Mouse (Mus musculus): ENCODE results near the gene 9330161L09Rik. TPM values are rescaled to one million over a fixed set of nuclear protein-coding genes. Genes with fewer than 3 reads are reported as not detected.

The 9330161L09Rik gene
- total and polyA plus RNA-seq, 3 experiments: 0.05 to 8.1 (median 2.1) TPM

DNA sequence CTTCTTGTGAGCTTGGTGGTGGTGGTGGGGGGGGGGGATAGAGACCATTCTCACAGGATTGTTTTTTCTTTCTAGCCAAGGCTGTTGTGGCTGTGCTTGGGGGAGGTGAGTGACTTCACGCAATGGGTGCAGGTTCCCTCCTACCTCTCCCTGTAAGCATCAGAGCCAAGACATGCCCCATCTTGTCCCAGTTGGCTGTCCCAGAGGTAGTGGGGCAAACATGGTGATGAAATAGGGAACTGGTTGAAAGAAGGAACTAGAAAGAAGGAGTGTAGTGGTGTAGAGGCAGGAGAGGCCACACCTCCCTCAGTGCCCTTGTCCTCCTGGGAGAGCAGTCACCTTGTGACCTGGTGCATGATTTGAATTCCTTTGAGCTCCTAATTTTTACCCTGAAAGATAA lies 30.0 kb upstream of the 9330161L09Rik start:
- TF ChIP-seq TAL1 (conservative IDR thresholded peaks at IDR 0.05; ENCODE audit: low read depth, low read length) (no peak), GATA1 (IDR thresholded peaks at IDR 0.05; ENCODE audit: borderline replicate concordance, low read length) (no peak), CTCF (IDR thresholded peaks at IDR 0.05; ENCODE audit: low read depth, low read length) (no peak), GATA2 (IDR thresholded peaks at IDR 0.05; ENCODE audit: borderline replicate concordance, low read depth, low read length) (no peak), POLR2AphosphoS5 (IDR thresholded peaks at IDR 0.05; ENCODE audit: insufficient replicate concordance, low read depth, low read length) (no peak)
- peaks cover 70% of the 10 kb centered on the region for H3K36me3 ChIP-seq (replicated peaks)
- no peak for DNase-seq (ENCODE audit: low spot score)
- no peak for ATAC-seq (ENCODE audit: extremely low read depth, insufficient number of reproducible peaks, low FRiP score, poor library complexity, severe bottlenecking)
- H3K27me3 ChIP-seq (ENCODE audit: insufficient read depth, low read length): no peaks in the 10 kb centered on the region
- peaks cover 44% of the 10 kb centered on the region for H3K4me1 ChIP-seq (ENCODE audit: insufficient read depth, low read depth, low read length)
- no peaks in the 10 kb centered on the region for H3K9me3 ChIP-seq (replicated peaks)
- no peak overlapping the region for H3K4me3 ChIP-seq (ENCODE audit: low read depth, low read length)

DNA sequence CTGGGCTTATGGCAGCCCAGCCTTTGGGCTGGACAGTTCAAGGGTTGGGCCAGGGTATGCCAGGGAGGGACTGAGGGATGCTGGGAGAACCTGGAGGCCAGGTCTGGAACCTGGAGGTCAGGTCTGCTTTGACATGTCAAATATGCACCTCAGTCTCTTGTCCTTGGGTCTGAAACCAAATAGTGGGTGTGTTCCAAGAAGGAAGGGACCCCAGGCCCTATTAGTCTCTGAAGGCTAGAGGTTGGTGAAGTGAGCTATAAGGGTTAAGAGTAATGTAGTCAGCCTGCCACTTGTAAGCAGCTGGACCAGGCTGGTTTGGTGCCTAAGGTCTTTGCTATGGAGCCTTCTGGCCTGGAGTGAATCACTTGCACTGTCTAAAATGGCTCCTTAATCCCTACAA lies 27.2 kb upstream of the 9330161L09Rik start:
- no peak for TF ChIP-seq GATA1 (IDR thresholded peaks at IDR 0.05; ENCODE audit: borderline replicate concordance, low read length)
- no peak for TF ChIP-seq GATA2 (IDR thresholded peaks at IDR 0.05; ENCODE audit: borderline replicate concordance, low read depth, low read length)
- TF ChIP-seq TAL1 (conservative IDR thresholded peaks at IDR 0.05; ENCODE audit: low read depth, low read length): no peak
- no peak for TF ChIP-seq POLR2AphosphoS5 (IDR thresholded peaks at IDR 0.05; ENCODE audit: insufficient replicate concordance, low read depth, low read length)
- TF ChIP-seq CTCF (IDR thresholded peaks at IDR 0.05; ENCODE audit: low read depth, low read length): no peak
- peak overlapping the region; percentile 69 for H3K4me3 ChIP-seq (ENCODE audit: low read depth, low read length)
- H3K27me3 ChIP-seq (ENCODE audit: insufficient read depth, low read length): no peaks in the 10 kb centered on the region
- H3K36me3 ChIP-seq (replicated peaks): peaks cover 48% of the 10 kb centered on the region
- H3K4me1 ChIP-seq (ENCODE audit: insufficient read depth, low read depth, low read length): peaks cover 50% of the 10 kb centered on the region
- no peaks in the 10 kb centered on the region for H3K9me3 ChIP-seq (replicated peaks)
- DNase-seq (ENCODE audit: low spot score): no peak
- 0 out of 2 replicates have a peak, but pooled peaks have one; percentile 0 for ATAC-seq (ENCODE audit: extremely low read depth, insufficient number of reproducible peaks, low FRiP score, poor library complexity, severe bottlenecking)

DNA sequence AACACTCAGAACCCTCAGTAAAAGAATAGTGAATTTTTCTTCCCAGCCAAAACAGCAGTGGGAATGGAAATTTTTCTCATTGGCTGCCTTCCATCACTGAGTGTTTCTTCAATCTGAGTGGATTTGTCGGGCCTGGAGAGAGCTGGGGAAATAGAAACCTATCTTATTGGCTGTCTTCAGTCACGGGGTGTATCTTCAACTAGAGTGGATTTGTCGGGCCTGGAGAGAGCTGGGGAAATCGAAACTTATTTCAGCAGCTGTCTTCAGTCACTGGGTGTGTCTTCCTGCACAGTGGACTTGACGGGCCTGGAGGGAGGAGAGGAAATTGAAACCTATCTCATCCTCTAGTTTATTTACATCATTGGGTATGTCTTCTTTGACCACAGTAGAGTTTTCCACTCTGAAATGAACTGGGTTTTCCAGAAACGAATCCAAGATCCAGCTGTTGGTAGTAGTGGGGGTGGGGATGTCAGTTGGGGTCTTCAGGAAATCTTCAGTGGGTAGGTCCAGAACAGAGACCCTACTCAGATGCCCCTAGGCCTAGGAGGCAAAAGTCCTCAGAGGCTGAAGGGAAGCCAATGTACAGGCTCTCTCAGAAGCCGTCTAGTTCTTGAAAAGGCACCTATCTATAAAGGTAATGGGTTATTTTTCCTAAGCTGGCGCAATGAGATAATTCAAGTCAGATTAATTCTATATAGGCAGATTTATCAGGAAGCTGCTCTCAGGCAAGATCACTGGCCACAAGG lies 26.5 kb upstream of the 9330161L09Rik start, which contains the start of gene Ifi27:
Ifi27 (plus strand) TSS at position 226 of the 746 bp plus-strand sequence.
- Histone ChIP-seq H3K4me1 (ENCODE audit: insufficient read depth, low read depth, low read length) (peaks cover 50% of the 10 kb centered on the region), H3K4me3 (ENCODE audit: low read depth, low read length) (peak within 1 kb of the TSS; percentile 69), H3K9me3 (replicated peaks) (no peaks in the 10 kb centered on the region), H3K36me3 (replicated peaks) (peaks cover 41% of the 10 kb centered on the region), H3K27me3 (ENCODE audit: insufficient read depth, low read length) (no peaks in the 10 kb centered on the region)
- peak; percentile 96 for ATAC-seq (ENCODE audit: extremely low read depth, insufficient number of reproducible peaks, low FRiP score, poor library complexity, severe bottlenecking)
- DNase-seq (ENCODE audit: low spot score): peak; percentile 87
- TF ChIP-seq TAL1 (conservative IDR thresholded peaks at IDR 0.05; ENCODE audit: low read depth, low read length): no peak

DNA sequence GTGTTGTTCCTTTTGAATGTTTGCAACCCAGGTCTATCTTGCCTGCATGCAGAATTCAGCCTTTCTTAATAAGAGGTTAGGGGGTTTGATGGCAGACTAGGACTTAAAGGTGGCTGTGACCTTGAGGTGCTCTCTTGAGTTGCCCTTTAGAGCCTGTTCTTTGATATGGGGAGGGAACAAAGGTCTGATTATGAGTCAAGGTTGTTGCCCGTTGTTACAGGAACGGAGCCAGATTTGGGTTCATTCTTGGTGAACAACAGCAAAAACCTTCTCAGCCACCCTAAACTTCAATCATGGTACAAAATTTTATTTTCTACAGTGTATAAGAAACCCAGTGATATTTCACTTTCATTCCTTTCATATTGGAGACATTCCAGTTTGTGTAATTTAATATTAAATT lies 25.8 kb upstream of the 9330161L09Rik start:
- Histone ChIP-seq H3K4me1 (ENCODE audit: insufficient read depth, low read depth, low read length) (peaks cover 45% of the 10 kb centered on the region), H3K36me3 (replicated peaks) (peaks cover 33% of the 10 kb centered on the region), H3K9me3 (replicated peaks) (no peaks in the 10 kb centered on the region), H3K4me3 (ENCODE audit: low read depth, low read length) (no peak overlapping the region), H3K27me3 (ENCODE audit: insufficient read depth, low read length) (no peaks in the 10 kb centered on the region)
- TF ChIP-seq GATA2 (IDR thresholded peaks at IDR 0.05; ENCODE audit: borderline replicate concordance, low read depth, low read length) (no peak), CTCF (IDR thresholded peaks at IDR 0.05; ENCODE audit: low read depth, low read length) (no peak), GATA1 (IDR thresholded peaks at IDR 0.05; ENCODE audit: borderline replicate concordance, low read length) (no peak), POLR2AphosphoS5 (IDR thresholded peaks at IDR 0.05; ENCODE audit: insufficient replicate concordance, low read depth, low read length) (no peak), TAL1 (conservative IDR thresholded peaks at IDR 0.05; ENCODE audit: low read depth, low read length) (no peak)
- DNase-seq (ENCODE audit: low spot score) (no peak), ATAC-seq (ENCODE audit: extremely low read depth, insufficient number of reproducible peaks, low FRiP score, poor library complexity, severe bottlenecking) (no peak)

DNA sequence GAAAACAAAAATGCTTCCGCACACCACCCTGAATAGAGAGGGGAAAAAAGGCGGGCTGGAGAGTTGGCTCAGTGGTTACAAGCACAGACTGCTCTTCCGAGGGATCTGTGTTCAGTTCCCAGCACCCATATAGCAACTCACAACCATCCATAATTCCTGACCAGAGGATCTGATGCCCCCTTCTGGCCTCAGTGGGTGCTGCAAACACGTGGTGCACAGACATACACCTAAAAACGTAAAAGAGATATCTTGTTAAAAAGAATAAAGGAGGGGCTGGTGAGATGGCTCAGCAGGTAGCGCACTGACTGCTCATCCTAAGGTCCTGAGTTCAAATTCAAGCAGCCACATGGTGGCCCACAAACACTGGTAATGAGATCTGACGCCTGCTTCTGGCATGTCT lies 19.1 kb upstream of the 9330161L09Rik start:
- peaks cover 36% of the 10 kb centered on the region for H3K4me1 ChIP-seq (ENCODE audit: insufficient read depth, low read depth, low read length)
- peaks cover 22% of the 10 kb centered on the region for H3K36me3 ChIP-seq (replicated peaks)
- TF ChIP-seq GATA2 (IDR thresholded peaks at IDR 0.05; ENCODE audit: borderline replicate concordance, low read depth, low read length): no peak
- H3K4me3 ChIP-seq (ENCODE audit: low read depth, low read length): no peak overlapping the region
- ATAC-seq (ENCODE audit: extremely low read depth, insufficient number of reproducible peaks, low FRiP score, poor library complexity, severe bottlenecking): no peak
- DNase-seq (ENCODE audit: low spot score): no peak
- H3K9me3 ChIP-seq (replicated peaks): peaks cover 2% of the 10 kb centered on the region
- no peaks in the 10 kb centered on the region for H3K27me3 ChIP-seq (ENCODE audit: insufficient read depth, low read length)

DNA sequence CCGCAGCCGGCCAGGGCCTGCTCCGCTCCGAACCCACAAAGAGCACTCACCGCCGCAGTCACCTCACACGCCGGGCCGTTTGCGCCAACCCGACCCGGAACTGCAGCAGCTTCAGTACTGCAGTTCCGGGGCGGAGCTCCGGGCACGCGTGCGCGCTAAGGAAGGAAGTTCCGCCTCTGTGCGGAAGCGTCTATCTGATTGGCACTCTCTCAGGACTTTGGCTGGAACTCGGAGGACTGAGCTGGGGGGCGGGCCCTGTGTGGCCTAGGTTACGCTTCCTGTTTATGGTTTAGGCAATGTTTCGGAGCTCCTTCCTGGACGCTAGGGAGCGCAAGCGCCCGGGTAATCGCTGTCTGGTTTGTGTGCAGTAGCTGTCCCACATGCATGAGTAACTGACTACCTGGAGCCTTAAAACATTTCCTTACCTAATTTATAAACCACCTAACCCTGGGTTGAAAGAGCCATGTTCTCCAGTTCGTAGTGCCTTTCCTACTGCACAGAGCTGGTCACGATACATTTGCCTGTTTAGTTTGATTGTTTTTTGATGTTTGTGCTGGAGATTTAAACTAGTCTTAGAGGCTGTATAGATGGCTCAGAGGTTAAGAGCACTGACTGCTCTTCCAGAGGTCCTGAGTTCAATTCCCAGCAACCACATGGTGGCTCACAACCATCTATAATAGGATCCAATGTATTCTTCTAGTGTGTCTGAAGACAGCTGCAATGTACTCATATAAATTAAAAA lies 18.3 kb upstream of the 9330161L09Rik start, which contains the start of gene Ddx24:
Ddx24 (minus strand) TSS at position 102 of the 742 bp plus-strand sequence.
- peaks cover 41% of the 10 kb centered on the region for H3K4me1 ChIP-seq (ENCODE audit: insufficient read depth, low read depth, low read length)
- peaks cover 27% of the 10 kb centered on the region for H3K36me3 ChIP-seq (replicated peaks)
- peak within 1 kb of the TSS; percentile 88 for H3K4me3 ChIP-seq (ENCODE audit: low read depth, low read length)
- no peaks in the 10 kb centered on the region for H3K27me3 ChIP-seq (ENCODE audit: insufficient read depth, low read length)
- H3K9me3 ChIP-seq (replicated peaks): peaks cover 2% of the 10 kb centered on the region
- peak; percentile 98 for DNase-seq (ENCODE audit: low spot score)
- ATAC-seq (ENCODE audit: extremely low read depth, insufficient number of reproducible peaks, low FRiP score, poor library complexity, severe bottlenecking): peak; percentile 99
- TF ChIP-seq TAL1 (conservative IDR thresholded peaks at IDR 0.05; ENCODE audit: low read depth, low read length) (no peak), GATA1 (IDR thresholded peaks at IDR 0.05; ENCODE audit: borderline replicate concordance, low read length) (no peak), CTCF (IDR thresholded peaks at IDR 0.05; ENCODE audit: low read depth, low read length) (no peak), POLR2AphosphoS5 (IDR thresholded peaks at IDR 0.05; ENCODE audit: insufficient replicate concordance, low read depth, low read length) (no peak), GATA2 (IDR thresholded peaks at IDR 0.05; ENCODE audit: borderline replicate concordance, low read depth, low read length) (no peak)
